Mouse (Mus musculus) adrenal gland, postnatal 36 days (tissue): ENCODE measurements around the gene Akna. TPM values are rescaled to one million over a fixed set of nuclear protein-coding genes. Genes with fewer than 3 reads are reported as not detected.

Source experiments
- DNase-seq, 2 experiments: peaks; one replicate each; pipeline ENCODE4 v3.0.0; 2021; ENCODE audit warnings: mixed read lengths in 1 of 2
- total RNA-seq, 2 experiments: library from RNA; stranded (reverse); gene quantifications; 2 replicates each; pipeline ENCODE4 v1.2.3; 2021

Akna gene
- total RNA-seq, 2 experiments from 2014 or later = 2.6 to 4.3 TPM

DNA sequence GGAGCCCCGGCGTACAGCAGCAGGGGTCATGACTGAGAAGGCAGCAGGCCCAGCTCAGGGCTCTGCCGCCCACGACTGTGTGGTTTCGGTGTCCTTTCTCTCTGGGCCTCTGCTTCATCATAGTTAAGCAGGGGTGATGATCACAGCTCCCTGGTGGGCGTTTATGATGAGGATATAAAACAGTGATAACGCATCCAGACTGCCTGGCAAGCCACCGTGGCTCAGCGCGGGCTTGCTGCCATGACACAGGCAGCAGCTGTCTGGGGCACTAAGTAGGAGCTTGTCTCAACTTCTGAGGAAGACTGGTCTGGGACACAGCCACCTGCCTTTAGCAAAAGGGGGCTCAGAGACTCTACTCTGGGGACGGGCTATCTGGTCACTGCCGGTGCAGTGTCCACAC, 19.7 kb downstream of the Akna start:
- DNase-seq = no peak

DNA sequence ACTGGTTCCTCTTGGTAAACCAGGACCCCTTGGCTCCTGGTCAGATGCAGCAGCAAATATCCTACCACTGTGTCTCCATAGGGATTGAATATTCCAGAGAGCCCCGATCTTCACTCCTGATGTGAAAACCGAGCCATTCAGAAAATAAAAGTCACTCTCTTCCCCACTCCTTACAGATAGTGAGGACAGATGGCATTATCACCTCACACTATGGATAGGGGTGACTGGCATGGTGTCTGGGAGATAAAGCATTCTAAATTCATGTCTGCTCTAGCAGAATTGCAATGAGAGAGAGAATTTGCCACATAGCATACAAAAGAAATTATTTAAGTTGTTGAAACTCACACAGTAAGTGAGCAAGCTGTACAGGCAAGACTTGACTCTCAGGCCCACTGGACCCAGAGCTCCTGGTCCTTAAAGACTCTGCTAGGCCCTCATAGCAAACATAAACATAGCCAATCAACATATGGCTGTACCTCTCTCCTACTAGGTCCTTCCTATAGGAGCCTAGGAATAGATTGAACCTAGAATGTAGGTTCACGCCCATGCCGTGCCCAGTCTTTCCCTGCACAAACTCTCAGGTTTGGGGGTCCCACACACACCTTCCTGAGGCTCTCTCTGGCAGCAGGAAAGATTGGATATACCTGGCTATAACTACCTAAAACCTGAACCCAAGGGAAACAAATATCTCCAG, 20.3 kb downstream of the Akna start:
- no peak for DNase-seq

DNA sequence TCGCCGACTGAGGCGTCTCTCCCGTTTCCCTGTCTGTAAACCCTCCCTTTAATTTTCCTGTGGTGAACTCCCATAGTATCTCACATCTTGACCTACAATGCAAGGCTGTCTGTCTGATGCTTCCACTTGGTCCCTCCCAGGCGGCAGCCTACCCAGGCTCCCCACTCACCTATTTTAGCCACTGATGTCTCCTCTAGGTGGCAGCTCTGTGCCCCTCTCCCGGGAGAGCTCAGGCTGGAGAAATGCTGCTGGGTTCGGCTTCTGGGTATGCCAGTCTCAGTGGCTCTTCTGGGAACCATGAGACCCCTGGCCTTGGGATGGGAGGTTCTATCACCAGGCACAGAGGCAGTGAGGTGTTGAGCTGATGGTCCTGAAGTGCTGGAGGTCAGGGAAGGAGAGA, 25.7 kb downstream of the Akna start:
- DNase-seq = peak in 1 of 2 experiments; percentile 23

DNA sequence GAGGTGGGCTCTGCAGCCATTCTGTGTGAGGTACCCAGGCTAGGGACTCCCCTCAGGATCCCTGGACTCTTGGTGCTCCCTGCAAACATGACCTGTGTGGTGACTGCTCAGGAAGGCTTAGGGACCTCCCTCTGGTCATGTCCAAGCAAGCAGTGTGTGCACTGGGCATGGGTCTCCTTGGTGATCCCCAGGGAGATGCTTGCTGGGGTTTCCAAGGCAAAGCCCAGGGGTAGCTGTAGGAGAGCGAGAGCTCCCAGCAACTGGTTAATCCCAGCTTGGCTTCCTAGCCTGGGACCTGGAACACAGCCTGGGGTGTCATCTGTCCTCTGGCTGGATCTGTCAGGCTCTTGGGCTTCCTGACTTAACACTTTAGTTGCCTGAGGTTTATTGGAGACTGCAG, 27.8 kb downstream of the Akna start:
- DNase-seq = no peak

DNA sequence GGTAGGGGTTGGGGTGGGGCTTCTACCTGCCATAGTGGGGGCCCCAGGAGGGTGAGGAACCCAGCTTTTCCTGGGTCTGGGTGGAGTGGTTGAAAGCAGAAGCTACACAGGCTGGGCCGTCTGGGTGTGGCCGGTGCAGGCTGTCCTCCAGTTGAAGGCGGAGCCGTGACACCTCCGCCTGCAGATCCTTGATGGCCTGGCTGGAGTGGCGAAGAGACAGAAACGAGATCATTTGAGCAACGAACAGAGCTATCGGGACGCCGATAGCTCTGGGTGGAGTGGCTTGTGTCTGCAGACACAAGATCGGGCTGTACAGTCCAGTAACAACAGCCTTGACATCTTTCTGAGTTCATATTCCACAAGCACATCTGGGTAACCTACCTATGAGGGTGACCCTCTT, 28.8 kb downstream of the Akna start:
- DNase-seq = no peak

DNA sequence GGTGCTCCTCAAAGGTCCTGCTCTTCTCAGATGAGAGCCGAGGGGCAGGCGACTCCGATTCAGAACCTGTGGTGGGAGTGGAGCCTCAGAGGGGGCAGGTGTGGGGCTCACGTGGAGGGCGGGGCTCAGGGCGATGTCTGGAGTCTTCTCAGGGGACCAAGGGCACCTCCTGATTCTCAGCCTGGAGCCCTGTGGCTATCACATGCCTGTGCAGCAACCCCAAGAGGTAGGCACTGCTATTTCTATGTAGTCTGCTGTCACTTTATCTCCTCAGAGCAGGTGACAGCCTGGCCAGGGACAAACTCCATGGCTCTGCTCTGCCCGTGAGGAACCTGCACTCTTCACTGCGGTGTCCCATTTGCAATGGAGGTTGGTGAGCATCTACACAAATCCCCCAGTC, 29.8 kb downstream of the Akna start:
- DNase-seq = no peak

DNA sequence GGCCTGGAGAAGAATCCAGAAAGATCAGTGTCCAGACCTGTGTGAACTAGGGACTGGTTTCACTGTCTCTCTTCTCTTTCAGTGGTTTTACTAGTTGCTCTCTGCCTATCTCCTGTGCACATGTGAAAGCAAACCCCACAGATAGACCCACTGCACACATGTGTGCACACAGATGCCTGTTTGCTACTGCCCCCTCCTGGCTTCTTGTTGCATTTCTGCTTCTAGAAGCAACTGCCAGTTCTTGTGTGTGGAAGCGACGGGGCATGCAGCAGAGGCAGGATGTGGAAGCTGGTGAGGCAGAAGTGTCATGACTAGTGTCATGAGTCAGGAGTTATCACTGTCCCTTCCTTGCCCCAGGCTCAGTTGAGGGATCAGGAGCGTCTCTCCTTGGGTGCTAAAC, 31.3 kb downstream of the Akna start:
- DNase-seq = peak; percentile 35 to 68

DNA sequence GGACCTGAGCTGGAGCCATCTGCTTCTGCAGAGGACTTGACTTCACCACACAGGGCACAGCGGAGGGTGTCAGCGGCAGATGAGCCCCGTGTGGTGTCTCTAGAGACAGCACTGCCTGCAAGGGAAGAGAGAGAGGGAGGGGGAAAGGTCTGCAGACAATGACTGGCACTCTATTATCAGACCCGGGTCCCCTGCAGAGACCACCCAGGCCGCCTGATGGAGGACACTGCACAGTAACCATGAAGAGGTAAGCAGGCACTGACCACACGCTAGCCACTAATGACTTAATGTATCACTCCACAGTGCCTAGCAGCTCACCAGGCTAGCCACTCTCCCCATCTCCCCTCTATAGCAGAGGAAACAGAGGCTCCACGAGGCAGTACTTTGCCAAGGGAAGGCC, 32.3 kb downstream of the Akna start:
- DNase-seq = no peak

DNA sequence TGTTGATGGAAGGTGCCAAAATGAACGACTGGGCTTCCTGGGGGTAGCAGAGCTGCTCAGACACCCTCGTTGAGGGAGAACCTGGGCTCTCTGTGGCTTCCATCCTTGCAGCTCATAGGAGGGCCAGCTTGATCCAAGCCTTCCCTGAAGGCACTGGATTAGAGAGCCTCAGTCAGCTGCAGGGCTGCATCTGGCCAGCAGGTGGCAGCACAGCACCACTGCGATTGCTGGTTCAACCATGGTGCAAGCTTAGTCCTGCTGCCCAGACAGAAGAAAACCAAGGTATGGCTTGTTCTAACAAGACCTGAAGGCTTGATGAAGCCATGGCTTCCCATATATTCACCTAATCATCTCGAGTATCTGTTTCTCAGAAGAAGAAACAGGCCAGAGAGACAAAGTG, 34.6 kb downstream of the Akna start:
- DNase-seq = peak; percentile 91 to 93

DNA sequence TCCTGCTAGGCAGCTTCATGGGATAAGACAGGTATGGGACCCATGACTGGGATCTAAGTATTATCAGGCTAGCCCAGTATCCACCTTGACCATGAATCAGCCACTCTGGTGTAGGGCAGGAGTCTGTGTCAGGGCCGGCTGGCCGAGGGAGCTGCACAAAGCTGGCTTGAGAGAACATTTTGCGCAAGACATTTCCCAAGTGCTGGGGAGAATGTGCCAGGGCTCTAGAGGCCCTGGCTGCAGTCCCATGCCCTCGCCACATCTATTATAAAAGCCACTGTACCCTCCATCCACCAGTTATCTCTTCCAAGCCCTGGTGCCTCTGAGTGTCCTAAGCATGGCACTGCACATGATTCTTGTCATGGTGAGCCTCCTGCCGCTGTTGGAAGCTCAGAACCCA, 41.0 kb downstream of the Akna start, which contains the start of gene Orm2:
Orm2 (plus strand) TSS at position 300 of the 400 bp plus-strand sequence.
- peak; percentile 69 to 73 for DNase-seq

DNA sequence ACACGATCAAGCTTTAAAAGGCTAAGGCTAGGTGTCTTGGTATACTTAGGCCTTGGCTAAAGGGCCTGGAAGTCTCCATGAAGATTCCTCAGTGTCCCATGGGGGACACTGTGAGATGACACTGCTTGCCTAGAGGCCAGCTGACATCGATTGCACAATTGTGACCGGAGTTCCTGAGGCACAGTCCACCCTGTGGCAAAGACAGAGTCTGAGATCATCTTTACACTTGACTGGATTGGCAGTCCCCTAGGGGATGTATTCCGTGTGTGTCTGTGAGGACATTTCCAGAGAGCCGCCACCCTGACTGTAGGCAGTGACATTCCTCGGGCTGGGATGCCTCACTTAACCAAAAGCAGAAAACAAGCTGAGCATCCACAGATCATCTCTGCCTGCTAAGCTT, 43.3 kb downstream of the Akna start:
- no peak for DNase-seq

DNA sequence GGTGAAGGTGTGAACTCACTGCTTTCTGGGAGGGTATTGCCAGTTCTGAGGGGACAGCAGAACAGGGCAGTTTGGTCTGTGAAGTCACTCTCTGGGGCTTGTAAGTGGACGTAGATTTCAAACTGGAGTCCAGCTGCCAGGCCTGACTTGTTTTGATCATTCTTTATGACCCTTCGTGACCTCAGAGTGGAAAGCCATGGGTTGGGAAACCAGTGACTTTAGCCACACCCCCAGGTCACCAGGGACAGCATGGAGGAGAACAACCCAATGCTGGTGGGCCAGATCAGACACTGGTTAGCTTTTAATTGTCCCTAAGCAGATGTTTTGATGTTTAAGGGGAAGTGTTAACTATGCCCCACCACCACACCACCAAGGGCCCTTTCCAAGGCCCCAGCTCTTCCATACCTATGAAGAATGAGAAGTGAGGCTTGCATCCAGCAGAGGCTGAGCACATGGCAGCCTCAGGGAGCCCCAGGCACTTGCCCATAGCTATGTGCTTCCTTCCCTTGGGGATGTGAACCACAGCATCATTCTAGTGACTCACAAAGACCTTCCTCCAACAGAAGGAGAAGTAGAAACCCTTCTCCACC, 46.1 kb downstream of the Akna start:
- peak; percentile 31 to 53 for DNase-seq

DNA sequence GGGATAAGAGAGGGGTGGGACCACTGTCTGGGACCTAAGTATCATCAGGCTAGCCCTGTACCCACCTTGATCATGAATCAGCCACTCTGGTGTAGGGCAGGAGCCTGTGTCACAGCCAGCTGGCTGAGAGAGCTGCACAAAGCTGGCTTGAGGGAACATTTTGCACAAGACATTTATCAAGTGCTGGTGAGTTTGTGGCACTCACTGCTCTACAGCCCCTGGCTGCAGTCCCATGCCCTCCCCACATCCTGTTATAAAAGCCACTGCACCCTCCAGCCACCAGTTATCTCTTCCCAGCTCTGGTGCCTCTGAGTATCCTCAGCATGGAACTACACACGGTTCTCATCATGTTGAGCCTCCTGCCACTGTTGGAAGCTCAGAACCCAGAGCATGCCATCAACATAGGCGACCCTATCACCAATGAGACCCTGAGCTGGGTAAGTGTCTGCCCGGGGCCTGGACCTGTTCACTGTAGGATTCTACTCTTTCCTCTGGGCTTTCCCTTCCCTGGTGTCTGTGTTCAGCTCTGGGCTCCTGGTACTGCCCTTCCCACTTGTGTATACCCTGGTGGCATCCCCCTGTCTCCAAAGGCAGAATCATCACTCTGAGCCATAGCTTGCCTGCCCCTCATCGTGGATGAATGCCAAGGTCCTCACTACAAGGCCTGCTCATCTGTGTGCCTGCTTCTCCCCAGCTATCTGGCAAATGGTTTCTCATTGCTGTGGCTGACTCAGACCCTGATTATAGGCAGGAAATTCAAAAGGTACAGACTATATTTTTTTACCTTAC, 47.1 kb downstream of the Akna start, which contains the start of gene Orm3:
Orm3 (plus strand) TSS at position 286 of the 789 bp plus-strand sequence.
- peak; percentile 59 to 80 for DNase-seq

DNA sequence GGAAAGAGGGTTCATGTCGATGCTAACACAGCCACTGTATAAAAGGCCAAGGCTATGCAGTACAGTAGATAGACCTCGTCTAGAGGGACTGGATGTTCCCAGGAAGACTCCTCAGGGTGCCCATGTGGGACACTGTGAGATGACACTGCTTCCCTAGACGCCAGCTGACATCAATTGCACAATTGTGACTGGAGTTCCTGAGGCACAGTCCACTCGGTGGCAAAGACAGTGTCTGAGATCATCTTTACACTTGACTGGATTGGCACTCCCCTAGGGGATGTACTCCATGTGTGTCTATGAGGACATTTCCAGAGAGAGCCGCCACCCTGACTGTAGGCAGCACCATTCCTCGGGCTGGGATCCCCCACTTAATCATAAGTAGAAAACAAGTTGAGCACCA, 54.6 kb downstream of the Akna start:
- DNase-seq = peak in 1 of 2 experiments; percentile 31

DNA sequence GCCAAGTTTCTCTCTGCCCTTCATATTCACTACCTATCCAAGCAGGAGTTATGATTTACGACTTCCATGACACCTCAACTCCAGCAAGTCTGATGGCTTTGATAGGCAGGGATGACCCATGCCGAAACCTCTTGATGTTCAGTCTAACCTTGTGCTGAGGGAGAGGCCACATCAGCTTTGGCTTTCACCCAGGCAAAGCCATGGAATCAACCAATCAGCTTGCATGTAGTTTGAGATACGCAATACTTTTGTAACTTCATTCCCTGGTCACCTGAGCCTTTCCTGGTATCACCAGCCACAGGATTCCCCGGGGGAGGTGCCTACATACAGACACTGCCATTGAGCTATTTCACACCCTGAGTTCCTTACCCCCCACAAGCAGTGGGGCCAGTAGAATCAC, 56.5 kb downstream of the Akna start:
- no peak for DNase-seq

DNA sequence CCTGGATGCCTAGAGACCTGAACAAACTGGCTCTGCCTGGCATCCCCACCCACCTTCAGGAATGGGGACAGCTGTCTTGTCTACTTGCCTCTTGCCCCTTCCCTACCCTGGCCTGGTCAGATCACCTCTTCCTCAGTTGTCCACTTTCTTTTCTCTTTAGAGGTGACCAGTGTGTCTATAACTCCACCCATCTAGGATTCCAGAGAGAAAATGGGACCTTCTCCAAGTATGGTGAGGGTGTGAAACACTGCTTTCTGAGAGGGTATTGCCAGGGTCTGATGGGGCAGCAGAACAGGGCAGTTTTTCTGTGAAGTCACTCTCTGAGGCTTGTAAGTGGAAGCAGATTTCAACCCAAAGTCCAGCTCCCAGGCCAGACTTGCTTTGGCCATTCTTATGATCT, 57.9 kb downstream of the Akna start:
- no peak for DNase-seq

DNA sequence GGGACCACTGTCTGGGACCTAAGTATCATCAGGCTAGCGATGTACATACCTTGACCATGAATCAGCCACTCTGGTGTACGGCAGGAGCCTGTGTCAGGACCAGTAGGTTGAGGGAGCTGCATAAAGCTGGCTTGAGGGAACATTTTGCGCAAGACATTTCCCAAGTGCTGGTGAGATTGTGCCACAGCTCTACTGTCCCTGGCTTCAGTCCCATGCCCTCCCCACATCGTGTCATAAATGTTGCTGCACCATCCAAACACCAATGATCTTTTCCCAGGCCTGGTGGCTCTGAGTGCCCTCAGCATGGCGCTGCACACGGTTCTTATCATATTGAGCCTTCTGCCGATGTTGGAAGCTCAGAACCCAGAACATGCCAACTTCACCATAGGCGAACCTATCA, 58.9 kb downstream of the Akna start, which contains the start of gene Orm1:
Orm1 (plus strand) TSS at position 266 of the 400 bp plus-strand sequence.
- DNase-seq = peak; percentile 59 to 69

DNA sequence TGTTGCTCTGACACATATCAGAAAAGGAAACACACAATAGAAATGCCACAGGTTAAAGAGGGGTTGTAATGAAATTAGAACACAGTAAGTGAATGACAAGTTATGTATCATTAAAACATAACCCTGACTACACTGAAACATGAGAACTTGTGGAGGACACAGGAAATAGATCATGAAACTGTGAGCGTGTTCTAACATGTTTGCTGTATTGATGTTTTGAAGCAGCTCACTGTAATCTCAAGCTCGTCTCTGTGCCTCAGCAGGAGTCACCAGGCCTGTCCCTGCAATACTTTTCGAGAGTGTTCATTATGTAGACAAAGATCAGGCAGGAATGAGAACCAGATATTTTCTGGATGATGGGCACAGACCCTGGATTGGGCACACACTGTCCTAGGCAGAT, 59.5 kb downstream of the Akna start:
- DNase-seq = no peak

DNA sequence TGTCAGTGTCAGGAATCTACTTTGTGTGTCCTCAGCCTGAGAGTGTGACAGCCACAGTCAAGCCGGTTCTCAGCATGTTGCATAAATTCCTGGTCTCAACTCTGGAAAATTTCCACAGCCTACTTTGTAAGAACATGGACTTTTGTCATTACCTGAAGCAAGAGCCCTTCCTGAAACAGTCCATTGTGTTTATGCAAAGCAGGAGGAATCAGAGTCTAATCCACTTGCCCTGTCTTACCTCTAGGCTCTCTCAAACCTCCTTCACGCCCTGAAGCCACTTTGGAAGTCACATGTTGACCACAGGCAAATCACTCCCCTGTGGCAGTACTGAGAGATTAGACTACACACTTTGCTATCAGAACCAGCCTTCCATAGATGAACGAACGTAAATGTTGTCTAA, 60.7 kb downstream of the Akna start:
- no peak for DNase-seq

DNA sequence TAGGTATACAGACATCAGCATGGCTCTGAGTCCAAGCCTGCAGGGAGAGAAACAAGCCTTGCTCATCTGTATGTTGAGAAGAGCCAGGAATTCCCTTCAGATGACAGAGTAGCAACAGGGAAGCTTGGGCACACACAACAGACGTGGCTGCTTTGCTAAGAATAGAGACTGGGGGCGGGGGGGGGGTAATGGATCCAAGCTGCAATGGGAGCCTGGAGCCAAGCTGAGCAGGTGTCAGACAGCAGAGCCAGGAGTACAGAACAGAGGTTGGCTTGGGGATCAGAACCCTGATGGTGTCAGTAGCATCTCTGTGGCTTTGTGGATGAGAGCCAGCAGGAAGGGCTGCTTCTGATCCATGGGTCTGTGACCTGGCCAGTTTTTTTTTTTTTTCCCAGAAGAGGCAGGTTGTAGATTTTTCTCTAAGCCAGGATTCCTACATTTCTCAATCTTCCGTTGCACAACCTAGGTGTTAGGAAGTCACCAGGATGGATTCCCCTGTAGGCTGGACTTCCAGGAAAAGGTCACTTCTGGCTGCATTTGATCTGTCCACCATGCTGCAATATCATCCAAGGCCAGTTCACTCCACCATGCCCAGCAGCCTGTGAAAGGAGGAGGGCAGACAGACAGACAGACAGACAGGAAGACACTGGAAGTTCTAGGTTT, 64.6 kb downstream of the Akna start:
- DNase-seq = no peak

DNA sequence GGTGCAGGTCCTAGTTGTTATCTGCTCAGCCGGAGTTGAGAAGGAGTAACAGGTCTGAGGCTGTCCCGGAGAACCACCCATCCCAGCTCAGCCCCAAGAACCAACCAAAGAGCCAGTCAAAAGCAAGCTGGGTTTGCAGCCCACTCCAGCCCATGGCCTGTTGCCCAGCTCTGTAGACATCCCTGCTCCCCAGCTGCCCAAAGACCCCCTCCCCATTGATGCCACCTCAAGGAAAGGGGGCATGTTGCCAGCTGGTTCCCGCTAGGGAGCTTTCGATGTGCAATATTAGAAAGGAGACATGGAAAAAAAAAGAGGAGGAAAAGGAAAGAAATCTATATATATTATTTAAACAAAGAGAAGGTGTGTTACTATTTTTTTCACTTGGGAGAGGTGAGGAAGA, 69.8 kb downstream of the Akna start:
- DNase-seq = no peak

DNA sequence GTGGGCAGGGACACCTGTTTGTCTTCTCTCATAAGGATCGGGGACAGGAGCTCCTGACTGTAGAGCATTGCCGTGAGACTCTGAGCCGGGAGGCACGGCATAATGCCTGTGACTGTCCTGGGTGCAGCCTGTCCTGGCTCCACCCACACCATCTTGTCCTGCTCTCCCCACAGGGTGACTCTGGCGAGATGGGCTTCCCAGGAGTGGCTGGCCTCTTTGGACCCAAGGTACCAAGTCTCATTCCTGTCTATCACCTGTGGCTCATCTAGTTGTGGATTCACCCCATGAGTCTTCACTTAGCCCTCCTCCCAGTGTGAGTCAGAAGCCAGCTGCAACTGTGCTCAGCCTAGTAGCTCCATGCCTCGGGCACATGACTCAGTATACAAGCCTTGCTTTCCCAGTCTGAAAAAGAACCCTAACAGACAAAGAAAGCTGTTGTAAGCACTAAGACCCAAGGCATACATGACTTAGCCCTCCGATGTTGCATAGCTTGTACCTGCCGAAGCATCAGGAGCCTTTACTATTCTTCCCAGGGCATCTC, 79.8 kb downstream of the Akna start:
- peak; percentile 43 to 67 for DNase-seq
